Mouse (Mus musculus) liver, embryonic 15.5 days (tissue): ENCODE results near the gene H2-Q2. TPM values are rescaled to one million over a fixed set of nuclear protein-coding genes. Genes with fewer than 3 reads are reported as not detected.
A peak's percentile ranks its signal among the peaks of the same experiment; 100 is the strongest.
"Not testable (repeated sequence)": the region's sequence is repeated elsewhere in the genome, so short reads cannot be mapped to it uniquely, and the experiment has no call there.

Experiments used
- ATAC-seq: fragments of 200-750 bp; cut with Nextera tagmentation; 2 replicates; pipeline ENCODE4 v1.8.0; 2017; ENCODE audit warnings: moderate number of reproducible peaks, mild to moderate bottlenecking, moderate library complexity; ENCODE audit not compliant: insufficient read depth
- H3K27ac ChIP-seq: fragments of 300-500 bp; sonication (generic); replicated peaks from 2 replicates; pipeline ENCODE4 v1.5.1; 2015; ENCODE audit warnings: mild to moderate bottlenecking, inconsistent platforms
- H3K27me3 ChIP-seq: fragments of 300-500 bp; sonication (generic); 2 replicates; pipeline ENCODE4 v1.6.1; 2015; ENCODE audit warnings: mild to moderate bottlenecking, inconsistent platforms
- H3K36me3 ChIP-seq: fragments of 300-500 bp; sonication (generic); replicated peaks from 2 replicates; pipeline ENCODE4 v1.6.1; 2015; ENCODE audit warnings: moderate library complexity, mild to moderate bottlenecking, inconsistent platforms
- H3K4me1 ChIP-seq: fragments of 300-500 bp; sonication (generic); replicated peaks from 2 replicates; pipeline ENCODE4 v1.6.1; 2015; ENCODE audit warnings: inconsistent platforms
- H3K4me2 ChIP-seq: fragments of 300-500 bp; sonication (generic); 2 replicates; pipeline ENCODE4 v1.6.1; 2015; ENCODE audit warnings: moderate library complexity, mild to moderate bottlenecking, inconsistent platforms
- H3K4me3 ChIP-seq: fragments of 300-500 bp; sonication (generic); replicated peaks from 2 replicates; pipeline ENCODE4 v1.5.1; 2015; ENCODE audit warnings: mild to moderate bottlenecking, inconsistent platforms
- H3K9ac ChIP-seq: fragments of 300-500 bp; sonication (generic); 2 replicates; pipeline ENCODE4 v1.6.1; 2015; ENCODE audit warnings: moderate library complexity, mild to moderate bottlenecking, inconsistent platforms
- H3K9me3 ChIP-seq: fragments of 300-500 bp; sonication (generic); replicated peaks from 2 replicates; pipeline ENCODE4 v1.6.1; 2016; ENCODE audit warnings: inconsistent platforms
- WGBS: fragments of 180-500 bp; shearing (Covaris S2); methylation state at CpG from one replicate; pipeline ENCODE4 v1.1.7; 2015; ENCODE audit warnings: mixed read lengths; ENCODE audit not compliant: insufficient replicate concordance; 5-methylcytosine and 5-hydroxymethylcytosine counted together
- polyA plus RNA-seq: library from polyadenylated mRNA; unstranded; fragments of >200 nt; fragmentation: Nextera tagmentation; extraction: Ambion mirVana; gene quantifications from 2 replicates; pipeline ENCODE4 v1.2.1, GENCODE M21; 2015

Gene H2-Q2
- polyA plus RNA-seq, result 0.94 and 1.4 TPM in 2 replicates

DNA sequence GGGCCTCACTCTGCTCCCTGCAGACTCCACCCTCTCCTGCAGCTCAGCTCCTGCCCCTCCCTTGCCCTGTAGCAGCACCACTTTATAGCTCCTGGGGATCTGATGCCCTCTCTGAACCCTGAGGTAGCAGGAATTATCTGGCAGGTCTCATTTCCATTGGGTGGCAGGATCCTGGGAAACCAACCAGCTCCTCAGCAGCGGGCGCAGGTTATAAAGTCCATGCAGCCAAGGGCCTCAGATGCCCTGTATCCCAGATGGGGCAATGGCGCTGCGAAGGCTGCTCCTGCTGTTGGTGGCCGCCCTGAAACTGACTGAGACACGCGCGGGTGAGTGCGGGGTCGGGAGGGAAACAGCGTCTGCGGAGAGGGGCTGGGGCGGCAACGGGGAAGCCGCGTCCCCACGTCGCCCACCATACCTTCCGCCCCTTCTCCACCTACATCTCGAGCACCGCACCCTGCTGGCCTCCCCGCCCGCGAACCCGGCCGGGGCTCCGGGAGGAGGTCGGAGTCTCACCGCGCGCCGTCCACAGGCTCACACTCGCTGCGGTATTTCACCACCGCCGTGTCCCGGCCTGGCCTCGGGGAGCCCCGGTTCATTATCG lies at the start of gene H2-Q2:
H2-Q2 (plus strand) TSS at position 172 of the 601 bp plus-strand sequence.
- ATAC-seq, result no peak
- H3K27ac ChIP-seq, result no peak within 1 kb of the TSS
- no peak within 1 kb of the TSS for H3K9ac ChIP-seq
- no peaks in the 10 kb centered on the region for H3K9me3 ChIP-seq
- H3K4me3 ChIP-seq, result peak within 1 kb of the TSS; percentile 43
- H3K4me2 ChIP-seq, result peak within 1 kb of the TSS; percentile 58
- 2% methylated on average over 40 of the region's 40 CpGs for WGBS
- H3K4me1 ChIP-seq, result 0 out of 2 replicates have a peak, but pooled peaks cover 3% of the 10 kb centered on the region
- H3K36me3 ChIP-seq, result no peaks in the 10 kb centered on the region
- H3K27me3 ChIP-seq, result peaks cover 64% of the 10 kb centered on the region

DNA sequence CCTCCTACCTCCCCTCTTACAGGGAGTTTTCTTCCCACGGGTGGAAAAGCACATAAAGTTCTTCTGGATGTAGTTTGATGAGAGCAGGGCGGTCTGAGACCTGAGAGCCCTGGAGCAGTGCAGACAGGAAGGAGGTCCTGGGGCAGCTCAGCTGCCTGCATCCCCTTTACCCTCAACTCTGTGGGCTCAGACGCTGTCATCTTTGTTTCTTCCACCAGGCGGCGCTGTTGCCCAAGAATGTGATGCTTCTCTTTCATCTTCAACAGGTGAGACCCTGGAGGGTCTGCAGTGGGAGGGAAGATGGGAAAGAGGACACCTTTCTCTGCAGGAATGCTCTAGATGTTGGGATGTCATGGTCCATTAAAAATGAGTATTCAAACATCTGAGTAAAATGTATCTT lies 46.2 kb upstream of the H2-Q2 start:
- H3K36me3 ChIP-seq, H3K9me3 ChIP-seq, H3K4me3 ChIP-seq, H3K4me1 ChIP-seq, ATAC-seq, H3K4me2 ChIP-seq, H3K9ac ChIP-seq, H3K27me3 ChIP-seq, H3K27ac ChIP-seq: not testable (repeated sequence)
- WGBS, result under 1% methylated on average over 5 of the region's 5 CpGs

DNA sequence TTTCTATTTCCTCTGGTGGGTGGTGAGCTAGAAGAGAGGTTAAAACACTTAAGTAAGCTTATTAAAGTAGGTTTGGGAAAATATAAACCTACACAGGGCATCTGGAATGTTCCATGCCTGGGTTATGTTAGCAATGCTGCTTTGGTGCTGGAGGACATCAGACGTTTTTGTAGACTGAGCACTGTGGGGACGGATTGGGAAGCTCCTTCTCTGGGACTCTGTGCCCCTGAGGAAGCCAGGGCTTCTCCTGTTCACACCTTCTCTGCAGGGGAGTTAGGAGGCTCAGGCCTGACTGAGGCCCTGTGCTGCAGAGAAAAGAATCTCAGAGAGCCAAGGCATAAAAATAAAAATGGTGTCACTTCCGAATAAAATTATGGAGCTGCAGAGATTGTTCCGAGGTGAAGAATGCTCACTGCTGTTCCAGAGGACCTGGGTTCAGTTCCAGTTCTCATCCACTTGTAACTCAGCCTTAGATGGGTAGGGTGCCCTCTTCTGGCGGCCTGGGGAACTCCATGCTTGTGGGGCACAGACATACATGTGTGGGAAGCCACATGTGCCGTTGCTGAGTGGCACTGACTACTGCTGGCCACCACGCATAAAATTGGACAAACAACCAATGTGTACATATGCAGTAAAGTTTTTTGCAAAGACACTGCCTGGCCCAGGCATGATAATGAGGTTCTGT lies 41.6 kb upstream of the H2-Q2 start:
- H3K36me3 ChIP-seq, H3K27ac ChIP-seq, H3K9me3 ChIP-seq, ATAC-seq, H3K4me2 ChIP-seq, H3K4me3 ChIP-seq, H3K4me1 ChIP-seq, H3K9ac ChIP-seq, H3K27me3 ChIP-seq: not testable (repeated sequence)
- 60% methylated on average over 7 of the region's 7 CpGs for WGBS

DNA sequence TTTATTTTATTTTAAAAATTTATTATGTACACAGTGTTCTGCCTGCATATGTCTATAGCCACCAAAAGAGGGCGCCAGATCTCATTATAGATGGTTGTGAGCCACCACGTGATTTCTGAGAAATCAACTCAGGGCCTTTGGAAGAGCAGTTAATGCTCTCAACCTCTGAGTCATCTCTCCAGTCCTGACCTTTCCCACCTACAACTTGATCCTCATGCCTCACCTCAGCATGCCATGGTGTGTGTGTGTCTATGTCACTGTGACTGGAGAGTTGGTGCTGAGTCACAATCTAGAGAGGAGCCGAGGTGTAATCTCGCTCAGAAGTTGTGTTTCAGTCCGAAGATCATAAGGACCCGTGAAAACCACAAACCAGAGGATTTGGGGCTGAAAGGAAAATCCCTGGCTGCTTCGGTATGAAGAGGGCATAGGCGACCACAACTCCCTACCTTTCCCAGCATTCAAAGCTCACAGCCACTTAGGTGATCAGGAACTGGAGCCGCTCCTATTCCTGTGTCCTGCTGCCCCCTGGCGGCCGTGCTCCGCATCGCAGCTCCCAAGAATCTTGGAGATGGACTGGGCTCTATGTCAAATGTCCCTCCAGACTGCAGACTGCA lies 40.3 kb upstream of the H2-Q2 start:
- Histone ChIP-seq H3K36me3 (no peaks in the 10 kb centered on the region), H3K9me3 (no peaks in the 10 kb centered on the region), H3K4me2 (peak overlapping the region; percentile 35; the same call in 1 of the 2 replicates), H3K27ac (no peak overlapping the region), H3K4me3 (no peak overlapping the region), H3K27me3 (no peaks in the 10 kb centered on the region), H3K4me1 (no peaks in the 10 kb centered on the region), H3K9ac (no peak overlapping the region)
- ATAC-seq, result no peak
- 19% methylated on average over 13 of the region's 13 CpGs for WGBS

DNA sequence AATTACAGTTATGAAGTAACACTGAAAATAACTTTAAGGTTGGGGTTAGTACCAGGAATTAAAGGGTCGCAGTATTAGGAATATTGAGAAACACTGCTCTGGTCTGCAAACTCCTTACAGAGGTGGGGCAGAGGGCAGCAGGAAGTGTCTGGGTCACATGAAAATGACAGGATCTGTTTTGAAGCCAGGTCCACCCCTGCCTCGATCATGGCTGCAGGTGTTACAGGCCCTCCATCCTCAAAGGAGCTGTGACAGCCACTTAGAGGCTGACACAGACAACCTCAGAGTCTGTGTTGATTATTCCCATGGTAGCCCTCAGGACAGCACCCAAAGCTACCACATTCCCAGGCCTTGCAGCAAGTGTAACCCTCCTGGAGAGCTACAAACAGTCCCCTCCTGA lies 38.8 kb upstream of the H2-Q2 start:
- no peak overlapping the region for H3K4me3 ChIP-seq
- H3K4me2 ChIP-seq, result no peak overlapping the region
- no peak overlapping the region for H3K9ac ChIP-seq
- no peaks in the 10 kb centered on the region for H3K4me1 ChIP-seq
- no peaks in the 10 kb centered on the region for H3K9me3 ChIP-seq
- H3K27ac ChIP-seq, result no peak overlapping the region
- H3K36me3 ChIP-seq, result no peaks in the 10 kb centered on the region
- WGBS, result 50% methylated on average over 2 of the region's 2 CpGs
- 0 out of 2 replicates have a peak, but pooled peaks cover under 1% of the 10 kb centered on the region for H3K27me3 ChIP-seq
- no peak for ATAC-seq

DNA sequence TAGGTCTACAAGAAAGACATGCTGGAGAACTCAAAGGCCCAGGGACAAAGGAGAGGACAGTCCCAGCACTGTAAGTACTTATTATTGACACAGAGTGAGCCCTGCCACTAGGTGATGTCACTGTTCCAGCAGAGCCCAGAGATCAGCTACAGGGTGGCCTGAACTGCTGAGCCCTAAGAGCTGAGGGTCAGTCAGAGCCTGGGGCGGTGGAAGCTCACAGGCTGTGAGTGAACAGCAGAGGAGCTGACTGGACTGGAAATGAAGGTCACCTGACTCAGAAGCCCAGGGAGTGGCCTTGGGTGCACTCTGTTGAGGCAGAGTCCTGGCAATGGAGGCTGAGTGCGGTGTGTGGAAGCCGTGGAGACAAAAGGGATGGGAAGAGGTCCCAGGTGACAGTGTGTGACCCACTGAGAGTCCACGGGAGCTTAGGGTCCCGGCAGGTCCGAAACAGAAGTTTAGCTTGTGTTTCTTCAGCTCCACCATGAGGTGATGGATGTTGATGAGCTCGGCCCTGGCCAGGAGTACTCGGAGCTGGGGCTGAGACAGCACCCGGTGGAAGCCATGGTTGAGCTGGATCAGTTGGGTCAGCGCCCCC lies 38.2 kb upstream of the H2-Q2 start:
- Histone ChIP-seq H3K9me3 (no peaks in the 10 kb centered on the region), H3K27ac (no peak overlapping the region), H3K4me3 (no peak overlapping the region), H3K27me3 (0 out of 2 replicates have a peak, but pooled peaks cover 6% of the 10 kb centered on the region), H3K36me3 (no peaks in the 10 kb centered on the region), H3K9ac (no peak overlapping the region), H3K4me2 (no peak overlapping the region), H3K4me1 (no peaks in the 10 kb centered on the region)
- WGBS, result 55% methylated on average over 10 of the region's 10 CpGs
- ATAC-seq, result peak; percentile 25; the same call in 1 of the 2 replicates

DNA sequence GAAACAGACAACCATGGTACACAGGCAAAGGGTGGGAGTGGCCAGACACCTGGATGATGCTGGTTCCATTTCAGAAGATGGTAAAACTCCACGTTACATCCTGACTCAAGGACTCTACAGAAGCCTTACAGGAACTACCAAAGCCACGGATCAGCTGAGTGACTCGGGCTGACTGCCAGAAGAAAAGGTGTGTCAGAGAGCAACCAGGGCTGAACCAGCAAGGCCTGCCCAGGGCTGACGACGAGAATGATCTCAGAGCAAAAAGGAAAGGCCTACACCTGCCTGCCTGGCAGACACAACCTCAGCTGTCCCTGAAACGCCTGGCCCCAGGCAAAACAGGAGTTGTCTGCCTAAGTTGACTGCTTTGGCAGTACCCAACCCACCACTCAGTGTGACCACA lies 37.6 kb upstream of the H2-Q2 start:
- H3K9me3 ChIP-seq, result no peaks in the 10 kb centered on the region

DNA sequence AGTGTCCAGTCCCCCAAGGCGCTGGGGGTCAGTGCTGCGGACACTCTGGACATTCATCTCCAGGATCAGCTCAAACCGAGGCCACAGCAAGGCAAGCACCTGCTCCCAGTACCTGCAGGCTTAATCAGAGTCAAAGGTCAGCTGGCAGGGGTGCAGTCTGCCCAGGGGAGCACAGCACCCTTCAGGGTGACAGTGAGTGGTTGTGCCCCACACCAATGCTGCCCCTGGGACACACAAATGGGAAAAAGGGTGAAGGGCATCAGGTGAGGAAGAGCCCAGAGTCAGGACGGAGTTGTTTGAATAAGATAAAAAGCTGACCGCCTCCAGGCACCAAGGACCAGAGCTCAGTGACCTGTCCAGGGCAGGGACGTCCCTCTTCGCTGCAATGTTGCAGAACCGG lies 37.1 kb upstream of the H2-Q2 start:
- H3K9ac ChIP-seq, H3K4me3 ChIP-seq, ATAC-seq, H3K27me3 ChIP-seq, H3K4me1 ChIP-seq, H3K27ac ChIP-seq, H3K36me3 ChIP-seq, H3K4me2 ChIP-seq, H3K9me3 ChIP-seq: not testable (repeated sequence)
- WGBS, result 54% methylated on average over 8 of the region's 8 CpGs

More for the DNA sequence above, 37.6 kb upstream of the H2-Q2 start:
- 35% methylated on average over 6 of the region's 6 CpGs for WGBS
- H3K4me3 ChIP-seq, result no peak overlapping the region
- no peaks in the 10 kb centered on the region for H3K36me3 ChIP-seq
- no peak overlapping the region for H3K27ac ChIP-seq
- H3K27me3 ChIP-seq, result peaks cover 6% of the 10 kb centered on the region; the same call in 1 of the 2 replicates
- H3K9ac ChIP-seq, result no peak overlapping the region
- ATAC-seq, result no peak
- no peaks in the 10 kb centered on the region for H3K4me1 ChIP-seq
- H3K4me2 ChIP-seq, result no peak overlapping the region

DNA sequence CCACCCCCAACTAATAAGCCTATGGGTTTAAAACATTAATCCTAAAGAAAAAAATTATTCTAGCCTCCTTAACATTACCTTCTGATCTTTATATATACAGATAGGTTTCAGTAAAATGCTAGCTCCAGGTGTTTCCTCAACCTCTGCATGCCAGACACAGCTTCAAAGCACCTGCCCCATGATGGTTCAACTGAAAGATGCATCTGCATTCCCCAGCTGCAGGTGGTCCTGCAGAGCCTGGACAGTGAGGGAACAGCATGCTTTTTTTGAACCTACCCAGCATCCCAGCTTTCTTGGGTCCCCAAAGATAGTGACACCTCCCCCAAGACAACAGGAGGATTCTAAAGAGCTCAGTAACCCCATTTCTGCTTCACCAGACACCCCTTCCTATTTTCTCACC lies 23.4 kb upstream of the H2-Q2 start:
- Histone ChIP-seq H3K4me3 (no peak overlapping the region), H3K36me3 (no peaks in the 10 kb centered on the region), H3K27me3 (peaks cover 48% of the 10 kb centered on the region), H3K27ac (no peak overlapping the region), H3K4me2 (no peak overlapping the region), H3K4me1 (no peaks in the 10 kb centered on the region), H3K9me3 (no peaks in the 10 kb centered on the region), H3K9ac (no peak overlapping the region)
- ATAC-seq, result no peak

DNA sequence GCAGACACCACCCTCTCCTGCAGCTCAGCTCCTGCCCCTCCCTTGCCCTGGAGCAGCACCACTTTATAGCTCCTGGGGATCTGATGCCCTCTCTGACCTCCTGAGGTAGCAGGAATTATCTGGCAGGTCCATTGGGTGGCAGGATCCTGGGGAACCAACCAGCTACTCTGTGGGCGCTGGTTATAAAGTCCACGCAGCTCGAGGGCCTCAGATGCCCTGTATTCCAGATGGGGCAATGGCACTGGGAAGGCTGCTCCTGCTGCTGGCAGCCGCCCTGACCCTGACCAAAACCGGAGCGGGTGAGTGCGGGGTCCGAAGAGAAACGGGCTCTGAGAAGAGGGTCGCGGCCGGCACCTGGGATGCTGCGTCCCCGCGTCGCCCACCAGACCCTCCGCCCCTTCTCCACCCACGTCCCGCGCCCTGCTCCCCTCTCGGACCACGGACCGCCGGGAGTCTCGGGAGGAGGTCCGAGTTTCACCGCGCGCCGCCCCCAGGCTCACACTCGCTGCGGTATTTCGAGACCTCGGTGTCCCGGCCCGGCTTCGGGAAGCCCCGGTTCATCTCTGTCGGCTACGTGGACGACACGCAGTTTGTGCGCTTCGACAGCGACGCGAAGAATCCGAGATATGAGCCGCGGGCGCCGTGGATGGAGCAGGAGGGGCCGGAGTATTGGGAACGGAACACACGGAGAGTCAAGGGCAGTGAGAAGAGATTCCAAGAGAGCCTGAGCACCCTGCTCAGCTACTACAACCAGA lies 21.5 kb upstream of the H2-Q2 start, which contains the start of gene H2-Q1:
H2-Q1 (plus strand) TSS at position 79 of the 755 bp plus-strand sequence.
- ATAC-seq, result no peak
- Histone ChIP-seq H3K27me3 (peaks cover 48% of the 10 kb centered on the region), H3K4me1 (no peaks in the 10 kb centered on the region), H3K9me3 (no peaks in the 10 kb centered on the region), H3K4me3 (peak within 1 kb of the TSS; percentile 32), H3K27ac (no peak within 1 kb of the TSS), H3K4me2 (peak within 1 kb of the TSS; percentile 55), H3K36me3 (no peaks in the 10 kb centered on the region), H3K9ac (no peak within 1 kb of the TSS)
- 2% methylated on average over 55 of the region's 55 CpGs for WGBS
